Mouse (Mus musculus): Measurements from ENCODE around the gene Hmgb4. TPM values are rescaled to one million over a fixed set of nuclear protein-coding genes. Genes with fewer than 3 reads are reported as not detected.

The Hmgb4 gene
- not detected in 2 replicates for polyA plus RNA-seq (2014; fragmentation: Nextera tagmentation; extraction: Ambion mirVana)

- H3K9ac ChIP-seq (ENCODE audit: low read depth, low read length) = no peak within 1 kb of the TSS
- 71% methylated on average over 8 of the region's 8 CpGs for WGBS
- no peaks in the 10 kb centered on the region for H3K4me1 ChIP-seq (replicated peaks; ENCODE audit: control insufficient read depth, insufficient read depth, low read length)
- no peak for DNase-seq (ENCODE audit: low spot score)
- no peak within 1 kb of the TSS for H3K27ac ChIP-seq (ENCODE audit: low read depth, low read length)
- ATAC-seq (replicated peaks; ENCODE audit: low FRiP score) = no peak
- H3K4me3 ChIP-seq (ENCODE audit: low read depth, low read length) = no peak within 1 kb of the TSS
- H3K36me3 ChIP-seq (ENCODE audit: control insufficient read depth, insufficient read depth, low read length) = no peaks in the 10 kb centered on the region
- H3K9me3 ChIP-seq (ENCODE audit: control insufficient read depth, low read length) = no peaks in the 10 kb centered on the region
- H3K4me2 ChIP-seq = no peak within 1 kb of the TSS
- H3K27me3 ChIP-seq (replicated peaks; ENCODE audit: control insufficient read depth, insufficient read depth, low read length) = no peaks in the 10 kb centered on the region
These were observed at the start of gene Hmgb4 for GRCm38 (mm10) chr4:128260907-128261560. Hmgb4 (minus strand) TSS chr4:128260957.

GRCm38 (mm10) chr4:128306011-128306410 is 45.3 kb upstream of the Hmgb4 start:
- Histone ChIP-seq H3K4me3 (ENCODE audit: low read depth, low read length) (no peak overlapping the region), H3K9me3 (ENCODE audit: control insufficient read depth, low read length) (no peaks in the 10 kb centered on the region), H3K36me3 (ENCODE audit: control insufficient read depth, insufficient read depth, low read length) (no peaks in the 10 kb centered on the region), H3K27ac (ENCODE audit: low read depth, low read length) (no peak overlapping the region), H3K4me2 (no peak overlapping the region), H3K4me1 (replicated peaks; ENCODE audit: control insufficient read depth, insufficient read depth, low read length) (no peaks in the 10 kb centered on the region), H3K27me3 (replicated peaks; ENCODE audit: control insufficient read depth, insufficient read depth, low read length) (no peaks in the 10 kb centered on the region), H3K9ac (ENCODE audit: low read depth, low read length) (no peak overlapping the region)
- no peak for ATAC-seq (replicated peaks; ENCODE audit: low FRiP score)
- no peak for DNase-seq (ENCODE audit: low spot score)
- WGBS = 88% methylated on average over 8 of the region's 8 CpGs

- no peaks in the 10 kb centered on the region for H3K4me1 ChIP-seq (replicated peaks; ENCODE audit: control insufficient read depth, insufficient read depth, low read length)
- H3K4me2 ChIP-seq = no peak overlapping the region
- H3K36me3 ChIP-seq (ENCODE audit: control insufficient read depth, insufficient read depth, low read length) = no peaks in the 10 kb centered on the region
- no peak overlapping the region for H3K27ac ChIP-seq (ENCODE audit: low read depth, low read length)
- ATAC-seq (replicated peaks; ENCODE audit: low FRiP score) = no peak
- no peaks in the 10 kb centered on the region for H3K9me3 ChIP-seq (ENCODE audit: control insufficient read depth, low read length)
- no peak overlapping the region for H3K9ac ChIP-seq (ENCODE audit: low read depth, low read length)
- no peak overlapping the region for H3K4me3 ChIP-seq (ENCODE audit: low read depth, low read length)
- DNase-seq (ENCODE audit: low spot score) = no peak
- H3K27me3 ChIP-seq (replicated peaks; ENCODE audit: control insufficient read depth, insufficient read depth, low read length) = no peaks in the 10 kb centered on the region
- WGBS = 80% methylated on average over 8 of the region's 8 CpGs
These were observed 43.3 kb upstream of the Hmgb4 start for GRCm38 (mm10) chr4:128304049-128304448.

DNA sequence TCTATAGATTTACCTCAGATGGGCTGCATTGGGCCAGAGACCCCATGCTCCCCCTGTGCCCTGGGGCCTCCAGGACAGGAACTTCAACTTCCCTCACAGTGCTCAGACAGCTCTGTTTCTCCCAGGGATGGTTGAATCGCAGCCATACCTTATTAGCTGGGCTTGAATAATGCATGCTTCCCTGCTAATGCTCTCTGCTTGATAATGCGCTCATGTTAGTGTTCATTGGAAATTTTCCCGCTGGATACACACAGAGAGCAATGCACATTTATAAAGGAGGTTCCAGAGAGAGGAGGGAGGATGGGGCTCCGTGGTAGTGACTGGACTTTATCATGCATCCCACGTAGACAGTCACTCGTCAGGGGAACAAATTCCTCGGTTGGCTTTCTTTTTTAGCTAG is 27.3 kb upstream of the Hmgb4 start:
- no peaks in the 10 kb centered on the region for H3K4me1 ChIP-seq (replicated peaks; ENCODE audit: control insufficient read depth, insufficient read depth, low read length)
- 69% methylated on average over 7 of the region's 7 CpGs for WGBS
- H3K9ac ChIP-seq (ENCODE audit: low read depth, low read length) = no peak overlapping the region
- ATAC-seq (replicated peaks; ENCODE audit: low FRiP score) (no peak), DNase-seq (ENCODE audit: low spot score) (no peak)
- no peaks in the 10 kb centered on the region for H3K9me3 ChIP-seq (ENCODE audit: control insufficient read depth, low read length)
- no peak overlapping the region for H3K4me3 ChIP-seq (ENCODE audit: low read depth, low read length)
- no peak overlapping the region for H3K27ac ChIP-seq (ENCODE audit: low read depth, low read length)
- no peaks in the 10 kb centered on the region for H3K27me3 ChIP-seq (replicated peaks; ENCODE audit: control insufficient read depth, insufficient read depth, low read length)
- no peaks in the 10 kb centered on the region for H3K36me3 ChIP-seq (ENCODE audit: control insufficient read depth, insufficient read depth, low read length)
- H3K4me2 ChIP-seq = no peak overlapping the region

GRCm38 (mm10) chr4:128285009-128285408 is 24.3 kb upstream of the Hmgb4 start:
- Histone ChIP-seq H3K9me3 (ENCODE audit: control insufficient read depth, low read length) (no peaks in the 10 kb centered on the region), H3K27ac (ENCODE audit: low read depth, low read length) (no peak overlapping the region), H3K4me2 (no peak overlapping the region), H3K4me3 (ENCODE audit: low read depth, low read length) (no peak overlapping the region), H3K4me1 (replicated peaks; ENCODE audit: control insufficient read depth, insufficient read depth, low read length) (no peaks in the 10 kb centered on the region), H3K9ac (ENCODE audit: low read depth, low read length) (no peak overlapping the region), H3K27me3 (replicated peaks; ENCODE audit: control insufficient read depth, insufficient read depth, low read length) (no peaks in the 10 kb centered on the region), H3K36me3 (ENCODE audit: control insufficient read depth, insufficient read depth, low read length) (no peaks in the 10 kb centered on the region)
- 63% methylated on average over 1 of the region's 1 CpGs for WGBS
- DNase-seq (ENCODE audit: low spot score) (no peak), ATAC-seq (replicated peaks; ENCODE audit: low FRiP score) (no peak)

DNA sequence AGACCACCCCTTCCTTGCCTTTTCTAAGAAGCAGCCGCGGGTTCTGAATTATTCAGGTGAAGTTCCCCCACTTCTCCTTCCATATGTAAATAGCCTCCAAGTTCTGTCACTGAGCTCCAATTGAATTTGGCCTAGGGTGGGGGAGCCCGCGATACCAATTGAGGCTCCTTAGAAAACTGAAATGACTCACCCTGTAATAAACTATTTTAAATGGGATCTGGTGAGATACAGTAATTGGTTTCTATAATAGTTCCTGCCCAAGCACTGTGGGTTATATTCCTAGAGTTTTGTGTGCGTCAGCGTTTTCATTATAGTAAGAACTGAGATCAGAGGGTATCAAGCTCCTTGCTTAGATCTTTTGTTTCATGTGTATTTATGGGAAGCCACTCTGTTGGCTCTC is 14.8 kb upstream of the Hmgb4 start:
- no peak overlapping the region for H3K4me2 ChIP-seq
- no peak overlapping the region for H3K4me3 ChIP-seq (ENCODE audit: low read depth, low read length)
- H3K27ac ChIP-seq (ENCODE audit: low read depth, low read length) = no peak overlapping the region
- H3K4me1 ChIP-seq (replicated peaks; ENCODE audit: control insufficient read depth, insufficient read depth, low read length) = no peaks in the 10 kb centered on the region
- no peaks in the 10 kb centered on the region for H3K9me3 ChIP-seq (ENCODE audit: control insufficient read depth, low read length)
- DNase-seq (ENCODE audit: low spot score) (no peak), ATAC-seq (replicated peaks; ENCODE audit: low FRiP score) (no peak)
- no peak overlapping the region for H3K9ac ChIP-seq (ENCODE audit: low read depth, low read length)
- H3K36me3 ChIP-seq (ENCODE audit: control insufficient read depth, insufficient read depth, low read length) = no peaks in the 10 kb centered on the region
- H3K27me3 ChIP-seq (replicated peaks; ENCODE audit: control insufficient read depth, insufficient read depth, low read length) = no peaks in the 10 kb centered on the region
- WGBS = 84% methylated on average over 6 of the region's 6 CpGs

GRCm38 (mm10) chr4:128275116-128275515 is 14.4 kb upstream of the Hmgb4 start:
- Histone ChIP-seq H3K4me1 (replicated peaks; ENCODE audit: control insufficient read depth, insufficient read depth, low read length) (no peaks in the 10 kb centered on the region), H3K9ac (ENCODE audit: low read depth, low read length) (no peak overlapping the region), H3K27me3 (replicated peaks; ENCODE audit: control insufficient read depth, insufficient read depth, low read length) (no peaks in the 10 kb centered on the region), H3K36me3 (ENCODE audit: control insufficient read depth, insufficient read depth, low read length) (no peaks in the 10 kb centered on the region), H3K9me3 (ENCODE audit: control insufficient read depth, low read length) (no peaks in the 10 kb centered on the region), H3K4me3 (ENCODE audit: low read depth, low read length) (no peak overlapping the region), H3K27ac (ENCODE audit: low read depth, low read length) (no peak overlapping the region), H3K4me2 (no peak overlapping the region)
- 79% methylated on average over 5 of the region's 5 CpGs for WGBS
- no peak for ATAC-seq (replicated peaks; ENCODE audit: low FRiP score)
- DNase-seq (ENCODE audit: low spot score) = no peak

- H3K9me3 ChIP-seq (ENCODE audit: control insufficient read depth, low read length) = no peaks in the 10 kb centered on the region
- no peak overlapping the region for H3K27ac ChIP-seq (ENCODE audit: low read depth, low read length)
- H3K4me2 ChIP-seq = no peak overlapping the region
- no peak overlapping the region for H3K9ac ChIP-seq (ENCODE audit: low read depth, low read length)
- H3K4me3 ChIP-seq (ENCODE audit: low read depth, low read length) = no peak overlapping the region
- no peaks in the 10 kb centered on the region for H3K4me1 ChIP-seq (replicated peaks; ENCODE audit: control insufficient read depth, insufficient read depth, low read length)
- no peak for ATAC-seq (replicated peaks; ENCODE audit: low FRiP score)
- DNase-seq (ENCODE audit: low spot score) = no peak
- 74% methylated on average over 11 of the region's 11 CpGs for WGBS
- no peaks in the 10 kb centered on the region for H3K36me3 ChIP-seq (ENCODE audit: control insufficient read depth, insufficient read depth, low read length)
- no peaks in the 10 kb centered on the region for H3K27me3 ChIP-seq (replicated peaks; ENCODE audit: control insufficient read depth, insufficient read depth, low read length)
These were observed 12.4 kb upstream of the Hmgb4 start for GRCm38 (mm10) chr4:128273146-128273545.

DNA sequence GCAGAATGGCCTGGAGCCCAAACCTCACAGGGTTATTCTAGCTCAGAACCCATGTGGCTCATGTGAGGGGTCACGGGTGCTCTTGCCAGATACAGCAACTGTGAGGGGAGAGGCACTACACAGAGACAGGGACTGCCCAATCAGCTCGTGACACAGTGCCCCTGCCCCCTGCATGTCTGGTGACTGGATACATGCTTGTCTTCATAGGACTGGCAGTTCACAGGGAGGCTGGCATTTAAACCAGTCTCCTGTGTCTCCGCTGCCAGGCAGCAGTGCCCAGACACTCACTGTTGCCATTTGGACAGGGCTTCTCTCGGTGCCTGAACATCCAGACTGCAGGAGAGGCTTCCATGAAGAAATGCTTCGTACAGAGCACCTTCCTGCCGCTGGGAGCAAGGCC is 11.7 kb upstream of the Hmgb4 start:
- no peaks in the 10 kb centered on the region for H3K27me3 ChIP-seq (replicated peaks; ENCODE audit: control insufficient read depth, insufficient read depth, low read length)
- no peak; the same call in 1 of the 2 replicates for ATAC-seq (replicated peaks; ENCODE audit: low FRiP score)
- 65% methylated on average over 6 of the region's 6 CpGs for WGBS

More for the DNA sequence above, 11.7 kb upstream of the Hmgb4 start:
- Histone ChIP-seq H3K27ac (ENCODE audit: low read depth, low read length) (no peak overlapping the region), H3K4me1 (replicated peaks; ENCODE audit: control insufficient read depth, insufficient read depth, low read length) (no peaks in the 10 kb centered on the region), H3K9ac (ENCODE audit: low read depth, low read length) (no peak overlapping the region), H3K4me2 (no peak overlapping the region), H3K36me3 (ENCODE audit: control insufficient read depth, insufficient read depth, low read length) (no peaks in the 10 kb centered on the region), H3K4me3 (ENCODE audit: low read depth, low read length) (no peak overlapping the region), H3K9me3 (ENCODE audit: control insufficient read depth, low read length) (no peaks in the 10 kb centered on the region)
- no peak for DNase-seq (ENCODE audit: low spot score)
